Mouse (Mus musculus) embryo, embryonic 11.5 days (tissue): ENCODE measurements around the gene Lrp4.
"Not testable (repeated sequence)": the region's sequence is repeated elsewhere in the genome, so short reads cannot be mapped to it uniquely, and the experiment has no call there.

ENCODE experiments used
- DNase-seq: peaks from one replicate; pipeline ENCODE4 v3.0.0-alpha.2; 2012; ENCODE audit warnings: low read depth, low spot score

Lrp4 gene

DNA sequence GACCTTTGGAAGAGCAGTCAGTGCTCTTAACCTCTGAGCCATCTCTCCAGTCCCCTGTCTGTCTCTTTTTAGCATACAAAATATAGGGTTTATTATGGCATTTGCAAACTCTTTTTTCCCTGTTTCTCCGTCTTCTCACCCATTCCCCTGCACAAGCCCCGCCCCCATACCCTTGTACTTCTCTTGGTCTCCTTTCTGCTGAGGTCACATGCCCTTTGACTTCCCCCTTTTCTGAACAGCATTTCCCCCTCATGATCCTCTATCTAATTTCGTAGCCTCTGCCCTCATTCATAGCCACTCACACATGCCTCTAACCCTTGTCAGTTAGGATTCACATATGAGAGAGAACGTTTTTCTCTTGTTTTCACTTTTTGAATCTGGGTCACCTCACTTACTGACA, 27.4 kb downstream of the Lrp4 start:
- DNase-seq, result no peak

DNA sequence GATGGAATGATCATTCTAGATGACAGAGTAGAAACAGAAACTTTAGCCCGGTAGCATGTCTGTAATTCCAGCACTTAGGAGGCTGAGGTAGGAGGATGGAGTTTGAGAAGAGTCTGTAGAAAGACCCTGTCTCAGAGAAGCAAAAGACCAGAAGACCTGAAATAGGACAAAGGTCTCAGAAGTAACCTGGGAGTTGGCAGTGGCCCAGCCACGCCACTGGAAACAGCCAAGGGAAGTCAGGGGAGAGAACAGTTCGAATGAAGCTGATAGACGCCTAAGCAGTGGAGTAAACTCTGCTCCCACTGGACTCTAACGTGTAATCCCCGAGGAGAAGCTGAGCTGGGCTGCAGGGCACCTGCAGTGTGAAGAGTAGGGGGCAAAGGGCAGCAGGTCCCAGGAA, 27.9 kb downstream of the Lrp4 start:
- no peak for DNase-seq

DNA sequence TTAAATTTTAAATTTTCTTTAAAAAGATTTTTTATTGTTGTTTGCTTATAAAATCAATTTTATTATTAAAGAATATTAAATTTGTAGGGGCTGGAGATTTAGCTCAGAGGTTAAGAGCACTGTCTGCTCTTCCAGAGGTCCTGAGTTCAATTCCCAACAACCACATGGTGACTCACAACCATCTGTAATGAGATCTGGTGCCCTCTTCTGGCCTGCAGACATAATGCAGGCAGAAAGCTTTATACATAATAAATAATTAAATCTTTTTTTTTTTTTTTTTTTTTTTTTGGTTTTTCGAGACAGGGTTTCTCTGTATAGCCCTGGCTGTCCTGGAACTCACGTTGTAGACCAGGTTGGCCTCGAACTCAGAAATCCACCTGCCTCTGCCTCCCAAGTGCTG, 30.0 kb downstream of the Lrp4 start:
- not testable (repeated sequence) for DNase-seq

DNA sequence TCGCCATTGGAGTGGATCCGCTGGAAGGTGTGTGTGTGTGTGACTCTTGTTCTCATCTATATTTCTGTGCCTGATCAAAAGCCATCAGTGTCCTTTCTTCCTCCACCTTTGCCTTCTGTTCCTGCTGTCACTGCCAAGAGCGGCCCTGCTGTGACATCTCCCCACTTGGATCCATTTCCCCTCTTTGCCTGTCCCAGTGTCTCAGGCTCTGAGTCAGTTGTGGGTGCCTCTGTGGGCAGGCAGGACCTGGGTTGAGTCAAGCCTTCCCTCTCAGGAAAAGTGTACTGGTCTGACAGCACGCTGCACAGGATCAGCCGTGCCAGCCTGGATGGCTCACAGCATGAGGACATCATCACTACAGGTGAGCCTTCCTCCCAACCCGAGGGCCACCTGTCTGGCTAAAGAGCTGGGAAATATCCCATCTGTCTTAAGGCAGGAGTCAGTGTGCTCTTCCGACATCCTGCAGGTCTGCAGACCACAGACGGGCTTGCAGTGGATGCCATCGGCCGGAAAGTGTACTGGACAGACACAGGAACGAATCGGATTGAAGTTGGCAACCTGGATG, 34.8 kb downstream of the Lrp4 start:
- no peak for DNase-seq

DNA sequence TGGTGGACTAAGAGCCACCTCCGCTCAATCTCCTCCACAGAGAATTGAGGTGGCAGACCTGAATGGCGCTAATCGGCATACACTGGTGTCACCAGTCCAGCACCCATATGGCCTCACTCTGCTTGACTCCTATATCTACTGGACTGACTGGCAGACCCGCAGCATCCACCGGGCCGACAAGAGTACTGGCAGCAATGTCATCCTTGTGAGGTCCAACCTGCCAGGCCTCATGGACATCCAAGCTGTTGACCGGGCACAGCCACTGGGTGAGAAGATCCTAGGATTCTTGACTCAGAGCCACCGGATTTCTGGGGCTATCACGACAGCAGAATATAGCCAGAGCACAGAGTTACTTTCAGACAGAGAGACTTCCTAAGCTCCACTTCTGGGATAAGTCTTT, 36.7 kb downstream of the Lrp4 start:
- DNase-seq, result no peak

DNA sequence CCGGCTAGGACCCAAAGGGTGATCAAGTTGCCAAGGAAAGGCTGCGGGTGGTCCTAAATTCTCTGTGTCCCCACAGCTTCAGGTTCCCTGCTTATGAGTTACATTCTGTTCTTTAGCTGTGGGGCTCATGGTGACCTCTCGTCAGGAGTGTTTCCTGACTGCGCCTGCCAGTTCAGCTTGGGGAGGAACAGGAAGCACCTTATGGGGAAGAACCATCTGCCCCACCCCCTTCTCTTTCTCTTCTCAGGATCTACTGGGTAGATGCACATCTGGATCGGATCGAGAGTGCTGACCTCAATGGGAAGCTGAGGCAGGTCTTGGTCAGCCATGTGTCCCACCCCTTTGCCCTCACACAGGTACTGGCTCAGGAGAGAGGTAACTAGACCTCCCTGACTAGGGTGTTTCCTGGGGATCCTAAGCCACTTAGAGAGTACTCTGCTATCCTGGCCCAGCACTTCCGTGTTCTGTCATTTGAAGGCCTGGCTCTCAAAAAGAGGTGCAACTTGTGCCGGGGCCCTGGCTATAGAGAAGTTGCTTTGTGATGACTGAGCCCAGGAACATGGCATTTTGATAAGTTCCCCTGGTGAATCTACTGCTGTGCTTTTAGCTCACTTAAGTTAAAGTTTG, 40.9 kb downstream of the Lrp4 start:
- no peak for DNase-seq

DNA sequence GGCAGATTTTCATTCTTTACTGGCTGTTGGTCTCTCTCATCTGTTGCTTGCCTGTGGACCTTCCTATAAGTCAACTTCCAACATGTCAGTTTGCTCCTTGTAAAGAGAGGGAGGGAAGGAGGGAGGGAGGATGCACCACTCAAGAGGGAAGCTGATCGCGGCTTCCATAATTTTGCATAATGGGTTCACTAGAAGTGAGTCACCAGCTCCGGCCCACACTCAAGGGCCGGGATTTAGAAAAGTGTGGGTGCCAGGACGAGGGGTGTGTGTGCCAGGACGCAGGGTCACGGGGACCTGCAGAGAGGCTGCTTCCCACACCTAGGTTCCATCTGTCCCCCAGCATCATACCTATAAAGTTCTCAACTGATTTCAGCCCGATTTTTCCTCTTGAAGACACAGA, 50.8 kb downstream of the Lrp4 start:
- DNase-seq, result no peak

DNA sequence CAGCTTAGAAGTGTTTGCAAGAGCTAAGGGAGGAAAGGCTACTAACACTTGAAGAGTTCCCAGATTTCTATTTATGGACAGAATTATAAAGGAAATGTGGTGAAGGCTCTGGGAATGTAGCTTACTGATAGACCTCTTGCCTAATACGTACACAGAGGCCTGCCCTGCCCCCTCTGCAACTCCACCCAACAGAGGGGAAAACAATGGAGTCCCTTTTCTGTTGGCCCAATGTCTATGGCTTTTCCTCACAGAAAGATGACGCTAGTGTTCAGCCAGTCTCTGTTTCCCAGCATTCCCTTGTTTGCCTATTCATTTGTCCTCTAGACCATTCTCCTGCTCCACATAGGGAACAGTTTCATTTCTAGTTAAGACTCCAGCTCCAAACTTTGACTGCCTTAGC, 59.9 kb downstream of the Lrp4 start:
- DNase-seq, result no peak

DNA sequence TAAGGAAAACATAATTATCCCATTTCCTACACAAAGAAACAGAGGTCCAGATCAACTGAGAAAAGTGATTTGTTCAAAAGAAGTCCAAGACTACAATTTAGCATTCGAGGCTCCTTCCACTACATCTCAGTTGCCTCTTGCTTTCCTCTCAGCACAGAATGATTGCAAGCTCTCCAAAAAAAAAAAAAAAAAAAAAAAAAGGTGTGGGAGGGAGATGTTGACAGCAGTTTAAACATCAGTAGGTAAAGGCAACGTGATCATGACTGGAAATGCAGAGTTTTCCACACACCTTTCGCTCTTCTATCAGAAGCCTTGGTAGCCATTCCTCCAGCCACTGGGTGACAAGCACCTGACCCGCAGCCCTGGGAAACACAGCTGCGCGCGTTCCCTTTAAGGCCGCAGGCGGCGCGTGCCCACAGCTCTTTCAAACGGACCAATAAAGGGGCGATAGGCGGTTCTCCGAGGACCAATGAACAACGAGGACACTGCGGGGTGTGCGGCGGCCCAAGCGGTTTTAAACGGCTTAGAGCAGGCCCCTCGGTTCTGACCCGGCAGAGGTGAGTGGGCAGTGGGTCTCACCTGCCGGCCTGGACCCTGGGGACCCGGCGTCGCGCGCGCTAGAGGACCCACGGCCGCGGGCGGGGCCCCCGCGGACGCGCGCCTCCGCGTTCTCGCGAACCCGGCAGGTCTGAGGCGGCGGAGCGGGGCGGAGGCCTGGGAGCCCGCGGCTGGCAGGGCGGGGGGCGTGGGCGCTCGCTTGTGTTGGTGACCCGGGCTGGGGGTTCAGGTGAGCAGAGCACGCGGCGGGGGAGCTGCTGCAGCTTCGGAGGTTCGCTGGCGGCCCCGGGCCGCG, 69.2 kb downstream of the Lrp4 start, which contains the start of gene Ckap5:
Gene Ckap5 (plus strand): TSS at position 469 of the 853 bp plus-strand sequence.
- DNase-seq, result peak; percentile 87

DNA sequence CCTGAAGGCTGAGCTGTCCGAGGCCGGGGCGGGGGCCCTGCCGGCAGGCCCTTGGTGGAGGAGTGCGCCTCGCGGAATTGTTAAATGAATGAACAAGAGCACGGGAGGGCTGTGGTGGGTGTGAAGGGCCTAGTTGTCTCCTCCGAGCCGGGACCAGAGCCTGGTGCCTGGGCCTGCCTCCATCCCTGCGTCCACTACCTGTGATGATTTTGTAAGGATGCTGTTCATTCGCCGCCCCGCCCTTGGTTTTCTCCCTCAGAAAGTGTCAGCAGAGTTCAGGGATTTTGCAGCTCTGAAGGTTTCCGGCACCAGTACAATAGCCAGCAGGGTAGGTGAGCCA, 69.8 kb downstream of the Lrp4 start:
- peak; percentile 30 for DNase-seq

DNA sequence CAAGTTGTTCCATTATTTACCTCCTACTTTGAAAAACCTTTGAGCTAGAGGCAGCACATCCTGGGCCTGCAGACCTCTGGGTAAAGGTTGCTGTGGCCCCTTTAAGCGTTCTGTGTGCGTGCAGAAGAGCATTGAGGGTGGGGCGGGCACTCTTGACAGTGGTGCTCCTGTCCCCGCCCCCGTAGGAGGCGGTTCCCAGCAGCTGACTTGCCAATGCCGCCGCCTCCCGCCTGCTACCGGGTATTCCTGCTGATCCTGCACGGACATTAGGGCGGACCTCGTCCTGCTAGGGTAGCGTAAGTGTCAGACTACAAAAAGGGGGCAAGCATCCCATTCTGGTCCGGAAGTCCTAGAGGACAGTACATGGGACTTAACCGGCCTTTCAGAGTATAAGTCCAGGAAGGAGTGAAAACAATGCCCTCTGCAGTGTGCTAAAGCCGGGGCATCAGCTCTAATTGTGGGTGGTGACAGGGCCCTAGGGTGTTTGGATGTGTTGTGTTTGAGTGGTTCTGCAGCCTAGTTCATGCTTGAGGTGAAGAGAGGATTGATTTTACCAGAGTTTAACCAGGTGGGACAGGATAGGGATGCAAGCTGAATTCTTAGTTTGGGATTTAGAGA, 80.4 kb downstream of the Lrp4 start:
- DNase-seq, result peak; percentile 50
